Mouse (Mus musculus) A20 (cell line): ENCODE results near the gene Dnaaf1.

Source experiments
- DNase-seq: peaks from one replicate; pipeline ENCODE4 v3.0.0-alpha.2; 2011; ENCODE audit warnings: low read depth, low spot score

Gene Dnaaf1

GRCm38 (mm10) chr8:119623061-119623460, 48.0 kb downstream of the Dnaaf1 start:
- DNase-seq = no peak

GRCm38 (mm10) chr8:119623744-119624143, 48.7 kb downstream of the Dnaaf1 start:
- DNase-seq = no peak

- DNase-seq = no peak
Observed at GRCm38 (mm10) chr8:119624916-119625315, 49.9 kb downstream of the Dnaaf1 start.

GRCm38 (mm10) chr8:119625788-119626187, 50.8 kb downstream of the Dnaaf1 start:
- DNase-seq = no peak

- no peak for DNase-seq
Observed at GRCm38 (mm10) chr8:119627199-119627598, 52.2 kb downstream of the Dnaaf1 start.

- no peak for DNase-seq
Observed at GRCm38 (mm10) chr8:119627613-119628359, 52.8 kb downstream of the Dnaaf1 start.

- no peak for DNase-seq
Observed at GRCm38 (mm10) chr8:119630841-119631240, 55.8 kb downstream of the Dnaaf1 start.

GRCm38 (mm10) chr8:119632246-119632645, 57.2 kb downstream of the Dnaaf1 start:
- no peak for DNase-seq

GRCm38 (mm10) chr8:119632909-119633308, 57.9 kb downstream of the Dnaaf1 start:
- no peak for DNase-seq

- DNase-seq = no peak
Observed at GRCm38 (mm10) chr8:119634616-119635336, 59.7 kb downstream of the Dnaaf1 start.

GRCm38 (mm10) chr8:119635378-119635777, 60.3 kb downstream of the Dnaaf1 start, which contains the start of gene Kcng4:
TSS of gene Kcng4 (minus strand) at chr8:119635680.
- DNase-seq = no peak

GRCm38 (mm10) chr8:119635958-119636357, 60.9 kb downstream of the Dnaaf1 start:
- no peak for DNase-seq

GRCm38 (mm10) chr8:119636766-119637165, 61.7 kb downstream of the Dnaaf1 start:
- no peak for DNase-seq

- DNase-seq = no peak
Observed at GRCm38 (mm10) chr8:119637381-119637780, 62.3 kb downstream of the Dnaaf1 start.

GRCm38 (mm10) chr8:119638261-119638660, 63.2 kb downstream of the Dnaaf1 start:
- DNase-seq = no peak

- DNase-seq = no peak
Observed at GRCm38 (mm10) chr8:119639798-119640197, 64.8 kb downstream of the Dnaaf1 start.

- no peak for DNase-seq
Observed at GRCm38 (mm10) chr8:119641058-119641457, 66.0 kb downstream of the Dnaaf1 start.

- DNase-seq = no peak
Observed at GRCm38 (mm10) chr8:119642960-119643359, 67.9 kb downstream of the Dnaaf1 start.

- DNase-seq = no peak
Observed at GRCm38 (mm10) chr8:119644429-119644960, 69.5 kb downstream of the Dnaaf1 start.

GRCm38 (mm10) chr8:119644981-119645597, 70.1 kb downstream of the Dnaaf1 start:
- no peak for DNase-seq

- no peak for DNase-seq
Observed at GRCm38 (mm10) chr8:119646197-119646596, 71.2 kb downstream of the Dnaaf1 start.

- no peak for DNase-seq
Observed at GRCm38 (mm10) chr8:119646846-119647245, 71.8 kb downstream of the Dnaaf1 start.
